Mouse (Mus musculus) erythroblast, embryonic 14.5 days (primary cell): ENCODE results near the gene Col6a2. TPM values are rescaled to one million over a fixed set of nuclear protein-coding genes. Genes with fewer than 3 reads are reported as not detected.

Experiments used
- H3K27me3 ChIP-seq: 2 replicates; pipeline ENCODE4 v1.6.1; 2012; ENCODE audit warnings: inconsistent platforms; ENCODE audit not compliant: control insufficient read depth
- H3K36me3 ChIP-seq: 2 replicates; pipeline ENCODE4 v1.6.1; 2012; ENCODE audit warnings: mild to moderate bottlenecking, inconsistent platforms; ENCODE audit not compliant: control insufficient read depth
- H3K4me1 ChIP-seq: 2 replicates; pipeline ENCODE4 v1.6.1; 2012; ENCODE audit warnings: inconsistent platforms; ENCODE audit not compliant: control insufficient read depth
- H3K4me3 ChIP-seq: replicated peaks from 2 replicates; pipeline ENCODE3; 2012; ENCODE audit warnings: moderate library complexity, mild to moderate bottlenecking, inconsistent platforms
- H3K9me3 ChIP-seq: 2 replicates; pipeline ENCODE4 v1.6.1; 2012; ENCODE audit warnings: low read length, inconsistent platforms, mixed read lengths; ENCODE audit not compliant: control insufficient read depth
- GATA1 ChIP-seq: IDR thresholded peaks from 2 replicates; pipeline ENCODE4 v1.6.1; 2012; ENCODE audit warnings: low read length, inconsistent platforms, mixed read lengths
- TAL1 ChIP-seq: IDR thresholded peaks from 3 replicates; pipeline ENCODE4 v1.6.1; 2012; ENCODE audit warnings: low read length, inconsistent platforms, mixed read lengths
- polyA plus RNA-seq: library from polyadenylated mRNA; stranded (reverse); fragments of >175 nt; gene quantifications from 2 replicates; pipeline ENCODE4 v1.2.3, GENCODE M21; 2012

The Col6a2 gene
- polyA plus RNA-seq, 1 experiment: not detected

DNA sequence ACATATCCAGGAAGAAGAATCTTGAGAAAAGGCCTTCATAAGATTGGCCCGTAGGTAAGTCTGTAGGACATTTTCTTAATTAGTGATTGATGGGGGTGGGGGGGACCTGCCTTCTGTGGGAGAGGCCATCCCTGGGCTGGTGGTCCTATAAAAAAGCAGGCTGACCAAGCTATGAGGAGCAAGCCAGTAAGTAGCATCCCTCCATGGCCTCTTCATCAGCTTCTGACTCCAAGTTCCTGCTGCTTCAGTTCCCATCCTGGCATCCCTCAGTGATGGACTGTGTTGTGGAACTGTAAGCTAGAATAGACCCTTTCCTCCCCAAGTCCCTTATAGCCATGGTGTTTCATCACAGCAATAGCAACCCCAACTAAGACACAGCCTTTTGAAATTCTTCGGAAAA is 16.5 kb upstream of the Col6a2 start:
- Histone ChIP-seq H3K36me3 (no peaks in the 10 kb centered on the region), H3K27me3 (no peaks in the 10 kb centered on the region), H3K9me3 (no peaks in the 10 kb centered on the region), H3K4me1 (no peaks in the 10 kb centered on the region), H3K4me3 (no peak overlapping the region)
- TF ChIP-seq GATA1 (no peak), TAL1 (no peak)

DNA sequence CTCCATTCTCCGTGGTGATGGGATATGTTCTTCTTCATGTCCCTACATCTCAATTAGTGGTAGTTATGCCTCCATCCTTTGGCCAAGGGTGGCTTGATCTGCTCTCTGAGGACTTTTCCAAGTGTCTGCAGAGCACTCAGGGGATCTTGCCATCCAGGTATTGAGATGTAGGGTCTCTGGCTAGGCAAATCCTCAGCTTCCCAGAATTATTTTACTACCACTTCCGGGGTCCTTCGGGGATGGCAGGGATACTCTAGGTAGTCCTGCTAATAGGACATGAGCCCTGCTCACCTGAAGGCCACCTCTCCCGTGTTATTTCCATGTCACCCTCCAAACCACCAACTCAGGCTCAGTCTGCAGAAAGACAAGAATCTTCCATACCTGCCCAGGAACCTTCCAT is 13.2 kb upstream of the Col6a2 start:
- H3K4me1 ChIP-seq: no peaks in the 10 kb centered on the region

DNA sequence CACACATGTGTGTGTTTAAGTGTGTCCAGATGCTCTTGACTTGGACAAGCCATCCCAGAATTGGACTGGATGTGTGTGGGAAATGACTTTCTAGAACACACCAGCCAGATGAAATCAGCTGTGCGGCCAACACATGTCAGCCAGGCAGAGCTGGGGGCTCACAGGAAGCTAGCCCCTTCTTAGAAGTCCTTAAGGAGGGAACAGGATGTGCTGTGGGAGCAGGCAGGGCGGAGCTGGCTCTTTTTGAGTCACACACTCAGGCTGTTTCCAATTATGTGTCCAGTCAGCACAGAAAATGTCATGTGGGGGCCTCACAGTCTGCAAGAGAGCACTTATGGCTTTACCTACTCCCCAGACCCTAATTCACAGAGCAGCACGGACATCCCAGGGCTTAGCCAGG is 12.6 kb upstream of the Col6a2 start:
- Histone ChIP-seq H3K4me3 (no peak overlapping the region), H3K4me1 (no peaks in the 10 kb centered on the region), H3K27me3 (no peaks in the 10 kb centered on the region), H3K9me3 (no peaks in the 10 kb centered on the region), H3K36me3 (no peaks in the 10 kb centered on the region)
- no peak for TF ChIP-seq TAL1

More for the DNA sequence above, 13.2 kb upstream of the Col6a2 start:
- TF ChIP-seq GATA1 (no peak), TAL1 (no peak)
- no peaks in the 10 kb centered on the region for H3K9me3 ChIP-seq
- H3K36me3 ChIP-seq: no peaks in the 10 kb centered on the region
- no peak overlapping the region for H3K4me3 ChIP-seq
- H3K27me3 ChIP-seq: no peaks in the 10 kb centered on the region

DNA sequence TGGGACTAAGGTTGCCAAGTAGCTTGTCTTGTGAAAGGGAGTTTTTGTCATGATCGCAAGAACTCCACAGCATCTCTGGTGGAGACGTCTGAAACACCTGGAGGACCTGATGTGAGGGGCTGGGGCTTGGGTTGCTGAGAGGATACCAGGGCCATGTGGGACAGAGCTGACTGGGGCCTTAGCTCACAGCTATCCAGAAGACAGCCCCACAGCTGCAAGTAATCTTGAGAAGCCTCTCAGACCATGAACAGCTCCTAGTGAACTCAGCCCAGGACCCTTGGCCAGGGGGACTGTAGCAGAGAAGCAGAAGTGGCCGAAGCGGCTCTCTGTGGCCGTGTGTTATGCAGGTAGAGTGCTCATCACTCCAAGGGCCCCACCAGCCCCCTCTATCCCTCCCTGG is 11.2 kb upstream of the Col6a2 start:
- TF ChIP-seq TAL1: no peak
- TF ChIP-seq GATA1: no peak

DNA sequence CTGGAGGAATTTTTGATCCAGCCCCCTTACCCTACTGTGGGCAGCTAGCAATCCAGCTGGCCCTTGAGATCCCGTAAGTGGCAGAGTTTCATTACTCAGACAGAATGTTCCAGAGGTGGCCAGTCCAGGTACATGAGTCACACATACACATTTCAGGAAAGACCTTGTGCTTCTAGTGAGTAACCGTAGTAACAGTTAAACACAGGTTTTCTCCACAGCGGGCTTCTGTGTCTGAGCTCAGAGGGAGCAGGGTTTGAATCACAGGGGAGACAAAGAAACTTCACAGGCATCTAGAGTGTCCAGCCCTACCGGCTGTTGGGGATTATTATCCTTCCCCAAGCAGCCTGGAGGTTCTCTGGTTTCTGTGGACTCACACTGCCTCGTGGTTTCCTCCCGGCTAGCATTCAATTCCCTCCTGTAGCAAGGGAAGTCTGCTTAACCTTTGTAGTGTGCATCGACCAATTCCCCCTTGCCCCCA is 10.7 kb upstream of the Col6a2 start:
- Histone ChIP-seq H3K27me3 (no peaks in the 10 kb centered on the region), H3K36me3 (no peaks in the 10 kb centered on the region), H3K4me3 (no peak overlapping the region), H3K4me1 (no peaks in the 10 kb centered on the region), H3K9me3 (no peaks in the 10 kb centered on the region)
- TF ChIP-seq GATA1: no peak
- no peak for TF ChIP-seq TAL1

More for the DNA sequence above, 11.2 kb upstream of the Col6a2 start:
- H3K4me3 ChIP-seq: no peak overlapping the region
- H3K9me3 ChIP-seq: no peaks in the 10 kb centered on the region
- no peaks in the 10 kb centered on the region for H3K4me1 ChIP-seq
- H3K36me3 ChIP-seq: no peaks in the 10 kb centered on the region
- H3K27me3 ChIP-seq: no peaks in the 10 kb centered on the region

DNA sequence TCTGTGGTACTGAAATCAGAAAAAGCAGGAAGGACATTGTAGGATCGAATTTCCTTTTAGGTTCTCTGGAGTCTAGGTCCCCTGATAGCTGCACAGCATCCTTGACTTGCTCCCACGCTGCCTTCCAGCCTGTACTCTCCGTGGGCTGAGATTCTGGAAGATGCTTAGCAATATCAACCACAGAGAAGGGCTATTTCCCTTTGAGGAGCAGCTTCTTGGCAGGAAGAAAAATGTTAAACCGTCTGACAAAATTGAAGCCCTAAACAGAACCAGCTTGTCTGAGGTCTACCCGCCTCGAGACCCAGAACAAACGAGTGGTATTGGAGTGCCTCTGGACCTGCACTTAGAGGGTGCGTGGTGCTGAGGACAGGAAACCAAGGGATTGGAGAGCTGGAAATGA is 9.2 kb upstream of the Col6a2 start:
- Histone ChIP-seq H3K4me1 (no peaks in the 10 kb centered on the region), H3K36me3 (no peaks in the 10 kb centered on the region), H3K27me3 (no peaks in the 10 kb centered on the region), H3K4me3 (no peak overlapping the region), H3K9me3 (no peaks in the 10 kb centered on the region)
- no peak for TF ChIP-seq TAL1
- TF ChIP-seq GATA1: no peak

DNA sequence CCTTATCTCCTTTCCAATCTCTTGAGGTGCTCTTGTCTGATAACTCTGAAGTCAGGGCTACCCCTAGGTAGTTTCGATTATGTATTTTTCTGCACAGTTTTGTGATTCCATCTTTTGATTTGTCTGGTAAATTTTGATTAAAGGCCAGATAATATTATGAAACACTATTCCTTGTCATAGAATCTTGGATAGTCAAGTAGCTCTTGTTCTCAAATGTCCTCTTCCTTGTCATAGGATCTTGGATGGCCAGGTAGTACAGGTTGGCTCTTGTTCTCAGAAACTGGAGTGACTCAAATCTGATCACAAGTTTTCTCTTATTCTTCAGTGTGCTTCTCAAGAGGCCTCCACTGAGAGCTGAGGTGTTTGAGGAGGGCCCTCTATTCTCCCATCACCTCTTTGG is 7.2 kb upstream of the Col6a2 start:
- no peaks in the 10 kb centered on the region for H3K36me3 ChIP-seq
- no peaks in the 10 kb centered on the region for H3K4me1 ChIP-seq
- no peaks in the 10 kb centered on the region for H3K9me3 ChIP-seq
- TF ChIP-seq GATA1 (no peak), TAL1 (no peak)
- no peaks in the 10 kb centered on the region for H3K27me3 ChIP-seq
- H3K4me3 ChIP-seq: no peak overlapping the region

DNA sequence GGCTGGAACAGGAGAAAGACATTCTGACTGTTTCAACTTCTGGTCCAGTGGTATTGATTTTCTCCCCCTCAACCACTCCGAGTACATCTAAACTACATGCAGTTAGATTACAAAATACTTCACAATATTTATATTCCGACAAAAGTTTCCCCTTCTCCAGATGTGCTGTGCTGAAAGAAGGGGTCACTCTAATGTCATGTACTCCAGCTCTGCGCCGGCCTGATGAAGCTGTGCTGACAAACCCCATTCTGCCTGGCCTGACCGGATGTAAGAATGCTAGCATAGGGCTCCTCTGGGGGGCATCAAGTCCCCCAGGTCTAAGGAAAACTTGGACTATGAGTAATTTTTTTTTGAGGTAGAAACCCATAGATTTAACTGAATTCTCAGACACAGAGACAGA is 4.3 kb upstream of the Col6a2 start:
- no peak overlapping the region for H3K4me3 ChIP-seq

DNA sequence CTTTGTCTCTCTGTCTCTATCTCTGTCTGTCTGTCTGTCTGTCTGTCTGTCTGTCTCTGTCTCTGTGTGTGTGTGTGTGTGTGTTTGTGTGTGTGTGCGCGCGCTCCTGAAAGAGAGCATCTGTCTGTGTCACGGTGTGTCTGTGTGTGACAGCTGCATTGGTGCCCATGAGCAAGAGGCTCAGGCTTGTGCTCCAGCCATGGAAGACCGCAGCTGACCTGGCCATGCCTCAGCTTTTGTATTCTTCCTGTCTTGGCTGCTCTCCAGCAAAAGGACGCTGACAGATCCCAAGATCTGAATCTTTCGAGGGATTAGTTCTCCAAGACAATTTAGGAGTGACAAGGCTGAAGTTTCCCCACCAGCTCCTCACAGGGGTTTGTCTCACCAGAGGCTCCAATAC is 1.5 kb upstream of the Col6a2 start:
- no peaks in the 10 kb centered on the region for H3K4me1 ChIP-seq
- no peak overlapping the region for H3K4me3 ChIP-seq
- H3K36me3 ChIP-seq: no peaks in the 10 kb centered on the region
- TF ChIP-seq GATA1: no peak
- H3K9me3 ChIP-seq: no peaks in the 10 kb centered on the region
- H3K27me3 ChIP-seq: no peaks in the 10 kb centered on the region

More for the DNA sequence above, 4.3 kb upstream of the Col6a2 start:
- TF ChIP-seq TAL1 (no peak), GATA1 (no peak)
- H3K4me1 ChIP-seq: no peaks in the 10 kb centered on the region
- H3K9me3 ChIP-seq: no peaks in the 10 kb centered on the region
- H3K36me3 ChIP-seq: no peaks in the 10 kb centered on the region
- no peaks in the 10 kb centered on the region for H3K27me3 ChIP-seq

DNA sequence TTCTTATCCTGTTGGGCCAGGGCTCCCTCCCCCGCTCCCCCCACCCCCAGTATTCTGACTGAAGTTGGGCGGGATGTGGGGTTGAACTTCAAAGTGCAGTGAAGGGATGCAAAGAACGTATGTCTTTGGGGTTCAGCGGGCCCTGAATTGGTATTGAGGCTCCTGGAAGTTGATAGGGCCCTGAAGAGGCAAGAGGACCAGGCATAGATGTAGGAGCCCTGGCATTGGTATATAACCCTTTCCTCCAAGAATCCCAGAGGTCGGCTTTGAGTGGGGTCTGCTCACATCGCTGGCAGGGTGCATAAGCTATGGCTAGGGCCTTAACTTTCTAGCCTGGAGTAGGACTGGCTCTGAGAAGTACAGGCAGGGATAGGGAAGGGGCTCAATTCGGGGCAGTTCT is 304 bp upstream of the Col6a2 start:
- no peaks in the 10 kb centered on the region for H3K36me3 ChIP-seq
- no peaks in the 10 kb centered on the region for H3K27me3 ChIP-seq
- no peak overlapping the region for H3K4me3 ChIP-seq
- no peak for TF ChIP-seq GATA1
- TF ChIP-seq TAL1: no peak
- no peaks in the 10 kb centered on the region for H3K9me3 ChIP-seq
- H3K4me1 ChIP-seq: no peaks in the 10 kb centered on the region
